Mouse (Mus musculus) liver, embryonic 14.5 days (tissue): ENCODE results near the gene Hsd11b1. TPM values are rescaled to one million over a fixed set of nuclear protein-coding genes. Genes with fewer than 3 reads are reported as not detected.

Experiments used
- ATAC-seq: fragments of 200-750 bp; cut with Nextera tagmentation; 2 replicates; pipeline ENCODE4 v1.8.0; 2017; ENCODE audit warnings: moderate number of reproducible peaks, mild to moderate bottlenecking, moderate library complexity; ENCODE audit not compliant: insufficient read depth
- DNase-seq, 3 experiments: peaks; one replicate each; pipeline ENCODE4 v3.0.0-alpha.2; 2012 to 2013; ENCODE audit warnings: low read depth in 3 of 3, low spot score in 3 of 3
- H3K27ac ChIP-seq: fragments of 300-500 bp; sonication (generic); 2 replicates; pipeline ENCODE4 v1.5.1; 2014; ENCODE audit warnings: moderate library complexity, mild to moderate bottlenecking, control low read depth, inconsistent platforms
- H3K27me3 ChIP-seq: fragments of 300-500 bp; sonication (generic); 2 replicates; pipeline ENCODE4 v1.6.1; 2014; ENCODE audit warnings: mild to moderate bottlenecking, low read length, moderate library complexity; ENCODE audit not compliant: control insufficient read depth, insufficient read depth
- H3K36me3 ChIP-seq: fragments of 300-500 bp; sonication (generic); replicated peaks from 2 replicates; pipeline ENCODE4 v1.6.1; 2014; ENCODE audit warnings: low read depth; ENCODE audit not compliant: control insufficient read depth, insufficient read depth
- H3K4me1 ChIP-seq, 2 experiments: fragments of 200-500 bp in 1 of 2; fragments of 300-500 bp in 1 of 2; sonication (generic) in 1 of 2; replicated peaks; 2 replicates each; pipeline ENCODE4 v1.6.1; 2012 to 2014; ENCODE audit warnings: antibody characterized with exemption in 1 of 2, inconsistent platforms in 1 of 2, low read length in 1 of 2; ENCODE audit not compliant: control insufficient read depth in 2 of 2, insufficient read depth in 2 of 2
- H3K4me2 ChIP-seq: fragments of 300-500 bp; sonication (generic); 2 replicates; pipeline ENCODE4 v1.6.1; 2014; ENCODE audit warnings: low read depth, mild to moderate bottlenecking, control low read depth, moderate library complexity
- H3K4me3 ChIP-seq, 2 experiments: fragments of 200-500 bp in 1 of 2; fragments of 300-500 bp in 1 of 2; sonication (generic) in 1 of 2; 2 replicates each; pipeline ENCODE4 v1.5.1; 2012 to 2014; ENCODE audit warnings: low read depth in 2 of 2, low read length in 2 of 2, mild to moderate bottlenecking in 2 of 2, control low read depth in 1 of 2, inconsistent platforms in 1 of 2, moderate library complexity in 1 of 2; ENCODE audit not compliant: insufficient read depth in 1 of 2
- H3K9ac ChIP-seq: fragments of 300-500 bp; sonication (generic); replicated peaks from 2 replicates; pipeline ENCODE4 v1.6.1; 2014; ENCODE audit warnings: mild to moderate bottlenecking, control low read depth, moderate library complexity
- H3K9me3 ChIP-seq: fragments of 300-500 bp; sonication (generic); 2 replicates; pipeline ENCODE4 v1.6.1; 2016; ENCODE audit warnings: low read length, mixed read lengths; ENCODE audit not compliant: control insufficient read depth
- CTCF ChIP-seq: IDR thresholded peaks from 2 replicates; pipeline ENCODE4 v1.5.1; 2016; ENCODE audit warnings: antibody characterized with exemption, low read depth, control low read depth
- EP300 ChIP-seq: IDR thresholded peaks from 2 replicates; pipeline ENCODE4 v1.6.1; 2016; ENCODE audit warnings: antibody characterized with exemption, low read depth
- WGBS: fragments of 180-500 bp; shearing (Covaris S2); extraction: QIAGEN DNeasy Blood & Tissue Kit; methylation state at CpG from one replicate; pipeline ENCODE4 v1.1.7; 2014; ENCODE audit not compliant: insufficient replicate concordance; 5-methylcytosine and 5-hydroxymethylcytosine counted together
- polyA plus RNA-seq, 2 experiments: library from polyadenylated mRNA; depleted of rRNA in 1 of 2; stranded (reverse) in 1 of 2; unstranded in 1 of 2; fragments of >200 nt; fragmentation: Nextera tagmentation in 1 of 2; extraction: Ambion mirVana in 1 of 2; gene quantifications; 2 replicates each; pipeline versions ENCODE4 v1.2.1 to v1.2.3; 2012 to 2014

Hsd11b1 gene
- polyA plus RNA-seq, 2 experiments, result 2.1 to 5.5 TPM

GRCm38 (mm10) chr1:193298141-193298765 is 34.4 kb upstream of the Hsd11b1 start:
- Histone ChIP-seq H3K27ac (no peak overlapping the region), H3K9me3 (no peaks in the 10 kb centered on the region), H3K36me3 (no peaks in the 10 kb centered on the region), H3K4me3 (no peak overlapping the region), H3K9ac (no peak overlapping the region), H3K4me2 (no peak overlapping the region), H3K4me1 (no peaks in the 10 kb centered on the region), H3K27me3 (no peaks in the 10 kb centered on the region)
- DNase-seq (no peak), ATAC-seq (no peak)
- 45% methylated on average over 3 of the region's 3 CpGs for WGBS
- TF ChIP-seq CTCF (no peak), EP300 (no peak)

GRCm38 (mm10) chr1:193295920-193296319 is 32.0 kb upstream of the Hsd11b1 start:
- Histone ChIP-seq H3K9me3 (no peaks in the 10 kb centered on the region), H3K4me2 (no peak overlapping the region), H3K36me3 (no peaks in the 10 kb centered on the region), H3K27ac (no peak overlapping the region), H3K4me1 (no peaks in the 10 kb centered on the region), H3K4me3 (no peak overlapping the region), H3K9ac (no peak overlapping the region), H3K27me3 (no peaks in the 10 kb centered on the region)
- TF ChIP-seq EP300 (no peak), CTCF (no peak)
- DNase-seq (no peak), ATAC-seq (0 out of 2 replicates have a peak, but pooled peaks have one; percentile 25)
- WGBS, result 50% methylated on average over 5 of the region's 5 CpGs

- no peak for DNase-seq
- Histone ChIP-seq H3K27me3 (no peaks in the 10 kb centered on the region), H3K27ac (no peak overlapping the region), H3K4me3 (no peak overlapping the region), H3K9ac (no peak overlapping the region), H3K9me3 (no peaks in the 10 kb centered on the region), H3K36me3 (no peaks in the 10 kb centered on the region), H3K4me2 (no peak overlapping the region), H3K4me1 (peaks cover 0 to 5% of the 10 kb centered on the region in 2 experiments; a peak in 1 of 4 replicates)
- TF ChIP-seq EP300, result no peak
- TF ChIP-seq CTCF, result no peak
- WGBS, result 58% methylated on average over 3 of the region's 3 CpGs
- ATAC-seq, result no peak
Measured at GRCm38 (mm10) chr1:193293926-193294325, 30.1 kb upstream of the Hsd11b1 start.

GRCm38 (mm10) chr1:193293039-193293438 is 29.2 kb upstream of the Hsd11b1 start:
- H3K4me1 ChIP-seq, result peaks cover 0 to 10% of the 10 kb centered on the region in 2 experiments; a peak in 2 of 4 replicates
- DNase-seq (no peak), ATAC-seq (no peak)
- H3K36me3 ChIP-seq, result no peaks in the 10 kb centered on the region
- H3K27me3 ChIP-seq, result no peaks in the 10 kb centered on the region
- H3K9ac ChIP-seq, result no peak overlapping the region
- 46% methylated on average over 2 of the region's 2 CpGs for WGBS
- no peaks in the 10 kb centered on the region for H3K9me3 ChIP-seq
- no peak overlapping the region for H3K4me3 ChIP-seq
- H3K4me2 ChIP-seq, result no peak overlapping the region
- TF ChIP-seq EP300, result no peak
- no peak for TF ChIP-seq CTCF
- H3K27ac ChIP-seq, result no peak overlapping the region

- Histone ChIP-seq H3K27me3 (no peaks in the 10 kb centered on the region), H3K4me2 (no peak overlapping the region), H3K36me3 (no peaks in the 10 kb centered on the region), H3K4me3 (no peak overlapping the region), H3K27ac (no peak overlapping the region), H3K9ac (no peak overlapping the region), H3K4me1 (peaks cover 0 to 16% of the 10 kb centered on the region in 2 experiments; a peak in 2 of 4 replicates), H3K9me3 (no peaks in the 10 kb centered on the region)
- no peak for ATAC-seq
- no peak for TF ChIP-seq EP300
- TF ChIP-seq CTCF, result no peak
- no peak for DNase-seq
Measured at GRCm38 (mm10) chr1:193290686-193291085, 26.8 kb upstream of the Hsd11b1 start.
